14 mouse cellular contexts compared by ENCODE assay signal in the genomic region with DNA sequence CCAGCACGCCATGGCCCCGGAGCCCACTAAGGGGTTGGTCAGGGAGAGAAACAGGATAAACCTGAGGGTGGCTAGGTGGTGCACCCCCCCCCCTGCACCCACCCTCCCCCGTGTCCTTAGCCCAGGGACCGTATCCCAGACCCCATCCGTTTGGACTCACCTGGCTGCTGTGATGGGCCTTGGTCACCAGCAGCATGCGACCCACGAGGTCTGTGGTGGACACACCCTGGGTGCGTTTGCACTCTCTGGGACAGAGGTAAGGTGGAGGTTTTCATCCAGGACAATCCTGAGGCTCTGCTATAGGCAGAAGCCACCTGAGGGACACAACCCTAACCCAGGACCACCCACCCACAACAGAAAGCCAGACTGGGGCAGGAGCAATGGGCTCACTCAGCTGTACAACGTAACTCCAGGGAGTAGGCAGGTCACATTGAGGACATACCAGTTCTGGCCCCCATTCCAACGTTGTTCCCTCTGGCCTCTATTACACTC. TPM values are rescaled to one million over a fixed set of nuclear protein-coding genes. Genes with fewer than 3 reads are reported as not detected.
"Had no signal": no experiment of that assay in that cellular context is flagged by ENCODE, and none has a peak within 500 bp of the region (broad histone marks: within the 10 kb centered on the region; RNA-seq: fewer than 3 reads in every experiment).

No protein-coding gene starts in this region.

- ATAC-seq: midbrain, embryonic 16.5 days had no signal

- H3K27me3 ChIP-seq: megakaryocyte, embryonic 14.5 days; stomach, embryonic 15.5 days had no signal

- H3K9ac ChIP-seq: limb, embryonic 12.5 days; limb, embryonic 15.5 days; liver, embryonic 14.5 days; lung, embryonic 15.5 days; midbrain, embryonic 13.5 days; neural tube, embryonic 13.5 days; stomach, embryonic 15.5 days had no signal

- H3K27ac ChIP-seq: limb, embryonic 12.5 days; limb, embryonic 15.5 days; liver, embryonic 14.5 days; lung, embryonic 15.5 days; midbrain, embryonic 10.5 days; midbrain, embryonic 13.5 days; neural tube, embryonic 13.5 days; stomach, embryonic 15.5 days had no signal

- H3K4me2 ChIP-seq: limb, embryonic 12.5 days; limb, embryonic 15.5 days; lung, embryonic 15.5 days; midbrain, embryonic 13.5 days; neural tube, embryonic 13.5 days; stomach, embryonic 15.5 days had no signal

- H3K9me3 ChIP-seq: limb, embryonic 12.5 days; limb, embryonic 15.5 days; lung, embryonic 15.5 days; megakaryocyte, embryonic 14.5 days; midbrain, embryonic 10.5 days; midbrain, embryonic 13.5 days; neural tube, embryonic 13.5 days; stomach, embryonic 15.5 days had no signal

- DNase-seq: kidney, postnatal 4 days; right cerebral cortex, postnatal 25 days; thymus, postnatal 4 days had no signal

- H3K4me3 ChIP-seq: limb, embryonic 12.5 days; limb, embryonic 15.5 days; lung, embryonic 15.5 days; midbrain, embryonic 13.5 days; myocyte; neural tube, embryonic 13.5 days; stomach, embryonic 15.5 days had no signal

RNA-seq across cellular contexts. Expression of a gene that starts 5.2 kb away (rescaled TPM):
- polyA plus RNA-seq: midbrain, embryonic 16.5 days had no signal
